Mouse (Mus musculus) heart, embryonic 11.5 days (tissue): ENCODE results near the gene Noa1. TPM values are rescaled to one million over a fixed set of nuclear protein-coding genes. Genes with fewer than 3 reads are reported as not detected.

Experiments
- ATAC-seq: fragments of 200-750 bp; cut with Nextera tagmentation; replicated peaks from 2 replicates; pipeline ENCODE4 v1.8.0; 2017; ENCODE audit warnings: moderate library complexity; ENCODE audit not compliant: insufficient number of reproducible peaks, low FRiP score, low TSS enrichment
- H3K27ac ChIP-seq: fragments of 300-500 bp; sonication (generic); 2 replicates; pipeline ENCODE4 v1.5.1; 2014; ENCODE audit warnings: mild to moderate bottlenecking, low read depth, low read length
- H3K27me3 ChIP-seq: fragments of 300-500 bp; sonication (generic); 2 replicates; pipeline ENCODE4 v1.6.1; 2014; ENCODE audit warnings: mild to moderate bottlenecking, low read length, mixed read lengths; ENCODE audit not compliant: control insufficient read depth, insufficient read depth
- H3K36me3 ChIP-seq: fragments of 300-500 bp; sonication (generic); 2 replicates; pipeline ENCODE4 v1.6.1; 2014; ENCODE audit warnings: mild to moderate bottlenecking, low read length, moderate library complexity, mixed read lengths; ENCODE audit not compliant: control insufficient read depth, insufficient read depth
- H3K4me1 ChIP-seq: fragments of 300-500 bp; sonication (generic); 2 replicates; pipeline ENCODE4 v1.6.1; 2014; ENCODE audit warnings: low read length; ENCODE audit not compliant: control insufficient read depth, insufficient read depth
- H3K4me2 ChIP-seq: fragments of 300-500 bp; sonication (generic); 2 replicates; pipeline ENCODE4 v1.6.1; 2014; ENCODE audit warnings: mild to moderate bottlenecking, moderate library complexity
- H3K4me3 ChIP-seq: fragments of 300-500 bp; sonication (generic); 2 replicates; pipeline ENCODE4 v1.5.1; 2014; ENCODE audit warnings: low read depth, low read length
- H3K9ac ChIP-seq: fragments of 300-500 bp; sonication (generic); 2 replicates; pipeline ENCODE4 v1.6.1; 2014; ENCODE audit warnings: mild to moderate bottlenecking, low read depth, low read length, moderate library complexity
- H3K9me3 ChIP-seq: fragments of 300-500 bp; sonication (generic); replicated peaks from 2 replicates; pipeline ENCODE4 v1.6.1; 2016; ENCODE audit warnings: low read length; ENCODE audit not compliant: control insufficient read depth
- WGBS: fragments of 180-500 bp; shearing (Covaris S2); extraction: QIAGEN DNeasy Blood & Tissue Kit; methylation state at CpG from one replicate; pipeline ENCODE4 v1.1.7; 2014; ENCODE audit not compliant: insufficient replicate concordance; 5-methylcytosine and 5-hydroxymethylcytosine counted together
- polyA plus RNA-seq: library from polyadenylated mRNA; unstranded; fragments of >200 nt; fragmentation: Nextera tagmentation; extraction: Ambion mirVana; gene quantifications from 2 replicates; pipeline ENCODE4 v1.2.1, GENCODE M21; 2014

Gene Noa1
- polyA plus RNA-seq, 1 experiment from 2014 or later = 21.1 TPM

DNA sequence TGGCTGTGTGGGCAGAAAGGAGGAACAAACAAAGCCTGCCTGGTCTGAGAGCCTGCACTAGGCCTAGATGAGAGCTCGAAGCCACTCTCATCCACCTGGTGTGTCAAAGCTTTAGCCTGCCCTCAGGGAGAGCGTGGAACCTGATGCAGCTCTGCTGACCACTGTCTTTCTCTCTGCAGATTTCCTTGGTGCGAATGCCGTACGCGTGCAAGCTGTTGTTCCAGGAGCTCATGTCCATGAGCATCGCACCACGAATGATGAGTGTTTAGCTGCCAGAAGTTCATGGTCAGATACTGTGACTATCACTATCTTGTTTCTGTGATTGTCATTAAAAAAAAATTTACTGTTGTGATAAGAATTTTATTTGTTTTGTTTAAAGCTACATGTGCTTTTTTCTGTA lies 39.0 kb upstream of the Noa1 start:
- H3K4me3 ChIP-seq = no peak overlapping the region
- no peaks in the 10 kb centered on the region for H3K27me3 ChIP-seq
- no peaks in the 10 kb centered on the region for H3K4me1 ChIP-seq
- no peak for ATAC-seq
- 97% methylated on average over 8 of the region's 8 CpGs for WGBS
- no peaks in the 10 kb centered on the region for H3K9me3 ChIP-seq
- H3K36me3 ChIP-seq = peaks cover 33% of the 10 kb centered on the region
- H3K27ac ChIP-seq = no peak overlapping the region
- no peak overlapping the region for H3K4me2 ChIP-seq
- H3K9ac ChIP-seq = no peak overlapping the region

DNA sequence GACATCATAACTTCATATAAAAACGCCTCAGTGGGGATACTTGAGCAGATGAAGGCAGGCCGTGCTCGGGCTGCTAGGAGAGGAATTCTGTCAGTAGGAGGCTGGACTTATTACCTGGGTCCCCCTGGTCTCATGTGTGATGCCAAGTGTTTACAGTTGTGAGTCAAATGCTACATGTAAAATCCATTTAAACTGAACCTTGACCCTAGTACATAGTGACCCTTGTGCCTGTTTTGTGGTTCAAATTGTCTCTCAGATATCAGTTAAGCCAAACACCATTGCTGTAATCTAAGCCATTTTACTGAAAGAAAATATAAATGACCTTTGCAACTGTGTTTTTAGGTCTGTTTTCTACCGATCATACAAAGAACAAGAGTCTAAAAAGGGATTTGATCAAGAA lies 30.1 kb upstream of the Noa1 start:
- no peak overlapping the region for H3K9ac ChIP-seq
- H3K4me3 ChIP-seq = no peak overlapping the region
- H3K4me2 ChIP-seq = no peak overlapping the region
- H3K9me3 ChIP-seq = no peaks in the 10 kb centered on the region
- H3K4me1 ChIP-seq = no peaks in the 10 kb centered on the region
- WGBS = 84% methylated on average over 4 of the region's 4 CpGs
- H3K36me3 ChIP-seq = peaks cover 42% of the 10 kb centered on the region
- H3K27ac ChIP-seq = no peak overlapping the region
- no peak for ATAC-seq
- no peaks in the 10 kb centered on the region for H3K27me3 ChIP-seq

DNA sequence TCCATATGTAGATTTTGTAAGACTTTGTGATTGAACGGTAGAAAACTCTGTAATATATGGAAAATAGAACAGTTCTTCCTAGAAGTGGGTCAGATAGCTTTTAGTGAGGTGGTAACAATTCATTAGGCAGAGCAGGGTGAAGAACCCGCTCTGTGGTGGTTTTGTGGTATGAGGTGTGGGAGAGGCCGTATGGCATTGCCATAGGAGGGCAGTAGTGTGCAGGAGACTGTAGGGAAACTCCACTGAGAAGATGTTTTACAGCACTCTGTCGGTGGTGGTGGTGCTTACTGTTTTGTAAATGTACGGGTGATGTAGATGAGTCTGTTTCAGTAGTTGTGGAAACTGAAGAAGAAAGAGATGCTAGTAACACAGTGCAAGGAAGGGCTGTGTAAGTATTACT lies 20.3 kb upstream of the Noa1 start:
- Histone ChIP-seq H3K4me3 (no peak overlapping the region), H3K9me3 (no peaks in the 10 kb centered on the region), H3K4me1 (no peaks in the 10 kb centered on the region), H3K27me3 (no peaks in the 10 kb centered on the region), H3K36me3 (peaks cover 42% of the 10 kb centered on the region), H3K27ac (no peak overlapping the region), H3K9ac (no peak overlapping the region), H3K4me2 (no peak overlapping the region)
- ATAC-seq = no peak
- 79% methylated on average over 5 of the region's 5 CpGs for WGBS

- Histone ChIP-seq H3K36me3 (peaks cover 51% of the 10 kb centered on the region), H3K4me3 (no peak overlapping the region), H3K9ac (no peak overlapping the region), H3K27ac (no peak overlapping the region), H3K4me2 (no peak overlapping the region), H3K27me3 (no peaks in the 10 kb centered on the region), H3K4me1 (no peaks in the 10 kb centered on the region), H3K9me3 (no peaks in the 10 kb centered on the region)
- WGBS = 71% methylated on average over 1 of the region's 1 CpGs
- ATAC-seq = no peak
Observed at GRCm38 (mm10) chr5:77324936-77325335, 15.1 kb upstream of the Noa1 start.

GRCm38 (mm10) chr5:77314986-77315385 lies 5.1 kb upstream of the Noa1 start:
- 86% methylated on average over 6 of the region's 6 CpGs for WGBS
- Histone ChIP-seq H3K4me2 (no peak overlapping the region), H3K27ac (no peak overlapping the region), H3K9me3 (no peaks in the 10 kb centered on the region), H3K27me3 (no peaks in the 10 kb centered on the region), H3K9ac (no peak overlapping the region), H3K4me3 (no peak overlapping the region), H3K4me1 (peaks cover 7% of the 10 kb centered on the region; the same call in 1 of the 2 replicates), H3K36me3 (peaks cover 8% of the 10 kb centered on the region)
- ATAC-seq = no peak

GRCm38 (mm10) chr5:77314206-77314605 lies 4.3 kb upstream of the Noa1 start:
- Histone ChIP-seq H3K9ac (no peak overlapping the region), H3K4me3 (no peak overlapping the region), H3K9me3 (no peaks in the 10 kb centered on the region), H3K27me3 (no peaks in the 10 kb centered on the region), H3K36me3 (peaks cover 8% of the 10 kb centered on the region), H3K27ac (no peak overlapping the region), H3K4me2 (no peak overlapping the region), H3K4me1 (peaks cover 7% of the 10 kb centered on the region; the same call in 1 of the 2 replicates)
- WGBS = 88% methylated on average over 4 of the region's 4 CpGs
- ATAC-seq = no peak

GRCm38 (mm10) chr5:77309051-77309906 lies 605 bp downstream of the Noa1 start:
- WGBS = under 1% methylated on average over 76 of the region's 76 CpGs
- Histone ChIP-seq H3K4me2 (peak overlapping the region; percentile 95), H3K9ac (peak overlapping the region; percentile 82), H3K36me3 (peaks cover 6% of the 10 kb centered on the region), H3K27me3 (no peaks in the 10 kb centered on the region), H3K9me3 (no peaks in the 10 kb centered on the region), H3K4me3 (peak overlapping the region; percentile 95), H3K4me1 (peaks cover 17% of the 10 kb centered on the region), H3K27ac (0 out of 2 replicates have a peak overlapping the region, but pooled peaks have one; percentile 83)
- ATAC-seq = peak; percentile 24; the same call in 1 of the 2 replicates

DNA sequence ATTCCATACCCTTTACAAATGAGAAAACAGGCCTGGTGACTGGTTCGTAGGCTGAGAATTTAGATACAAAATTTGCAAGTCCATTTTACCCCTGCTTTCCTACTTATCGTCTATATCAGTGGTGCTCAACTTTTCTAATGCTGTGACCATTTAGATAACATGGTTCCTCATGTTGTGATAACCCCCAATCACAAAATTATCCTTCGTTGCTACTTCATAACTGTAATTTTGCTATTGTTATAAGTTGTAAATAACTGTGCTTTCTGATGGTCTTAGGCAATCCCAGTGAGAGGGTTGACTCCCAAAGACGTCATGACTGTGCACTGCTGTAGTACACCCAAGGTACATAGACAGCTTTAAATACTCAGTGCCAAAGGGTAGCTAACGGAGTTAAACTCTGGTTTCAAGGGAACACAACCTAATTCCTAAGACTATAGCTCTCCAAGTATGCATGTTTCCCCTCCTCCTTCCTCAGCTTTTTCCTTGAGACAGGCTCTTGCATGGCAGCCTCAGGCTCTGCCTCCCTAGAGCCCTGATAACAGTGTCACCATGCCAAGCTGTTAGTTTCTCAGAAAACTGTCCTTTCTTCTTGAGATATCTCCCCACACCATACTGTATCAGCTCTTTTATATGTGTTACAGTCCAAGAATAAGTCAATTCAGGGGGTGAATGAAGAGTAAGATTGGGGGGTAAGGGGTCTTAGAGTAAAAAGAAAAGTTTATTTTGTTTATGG lies 1.9 kb downstream of the Noa1 start:
- no peaks in the 10 kb centered on the region for H3K27me3 ChIP-seq
- H3K4me1 ChIP-seq = peaks cover 17% of the 10 kb centered on the region
- peak overlapping the region; percentile 95 for H3K4me2 ChIP-seq
- WGBS = 73% methylated on average over 5 of the region's 5 CpGs
- peak overlapping the region; percentile 95 for H3K4me3 ChIP-seq
- H3K9me3 ChIP-seq = no peaks in the 10 kb centered on the region
- H3K36me3 ChIP-seq = peaks cover 6% of the 10 kb centered on the region
- no peak for ATAC-seq
- H3K9ac ChIP-seq = no peak overlapping the region
- H3K27ac ChIP-seq = no peak overlapping the region
